Mouse (Mus musculus): ENCODE data around the gene Fbxl2. TPM values are rescaled to one million over a fixed set of nuclear protein-coding genes. Genes with fewer than 3 reads are reported as not detected.
"Not testable (repeated sequence)": the region's sequence is repeated elsewhere in the genome, so short reads cannot be mapped to it uniquely, and the experiment has no call there.

Gene Fbxl2
- 10 to 100 TPM; 39.1 to 40.0 TPM for total RNA-seq (2021)

DNA sequence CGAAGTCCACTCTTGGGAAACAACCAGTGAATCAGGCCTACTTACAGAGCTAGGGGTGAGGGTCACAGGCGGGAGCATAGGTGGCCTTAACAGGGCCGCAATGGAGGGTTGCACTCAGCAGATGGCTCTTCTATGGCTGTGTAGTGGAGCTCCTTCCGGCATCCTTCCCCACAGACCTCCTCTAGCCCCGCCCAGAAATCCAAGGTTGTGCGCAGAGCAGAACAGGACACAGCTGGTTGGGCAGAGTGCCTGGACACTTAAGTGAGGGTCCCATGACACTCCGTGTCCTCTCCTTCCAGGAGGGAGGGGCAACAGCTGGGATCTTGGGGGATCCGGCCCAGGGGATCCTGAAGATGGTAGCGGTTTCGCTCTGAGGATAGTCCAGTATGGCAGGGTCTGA, at the start of gene Fbxl2:
TSS of gene Fbxl2 (minus strand) at position 164 of the 400 bp plus-strand sequence.
- intact Hi-C loops (cut with DNase I) = no loop called here
- no peak for DNase-seq

DNA sequence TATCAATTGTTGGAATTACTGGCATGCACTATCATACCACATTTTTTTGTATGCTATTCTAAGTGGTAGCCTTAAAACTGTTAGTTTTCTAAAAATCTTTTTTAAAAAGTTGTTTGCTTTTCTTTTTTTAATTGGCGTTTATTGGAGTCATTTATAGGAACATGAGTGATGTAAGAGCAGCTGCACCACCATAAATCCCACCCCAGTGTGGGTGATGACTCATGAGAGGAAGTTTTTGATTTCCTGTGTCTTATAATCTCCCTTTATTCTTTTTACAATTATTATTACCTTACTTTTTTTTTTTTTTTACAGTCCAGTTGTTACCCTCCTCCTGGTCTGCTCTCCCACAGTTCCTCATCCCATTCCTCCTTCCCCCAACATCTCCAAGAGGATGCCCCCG, 48.9 kb upstream of the Fbxl2 start:
- intact Hi-C loops (cut with DNase I) = no loop called here

DNA sequence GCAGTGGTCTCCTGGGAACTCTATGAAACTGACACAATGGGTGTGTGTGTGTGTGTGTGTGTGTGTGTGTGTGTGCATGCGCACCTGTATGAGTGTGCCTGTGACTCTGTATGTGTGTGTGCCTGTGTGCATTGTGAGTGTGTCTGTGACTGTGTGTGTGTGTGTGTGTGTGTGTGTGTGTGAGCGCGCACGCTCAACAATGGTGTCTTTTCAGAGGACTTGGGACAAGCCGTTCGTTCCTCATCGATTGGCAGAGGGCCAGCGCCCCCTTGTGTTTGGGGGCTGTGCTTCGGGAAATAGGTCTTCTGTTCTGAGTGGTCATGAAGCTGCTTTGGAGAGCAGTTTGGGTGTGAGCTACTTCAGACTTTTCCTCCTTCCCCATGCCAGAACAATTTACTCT, 46.2 kb upstream of the Fbxl2 start:
- DNase-seq = peak; percentile 53
- intact Hi-C loops (cut with DNase I) = not testable (repeated sequence)

More for the DNA sequence above, 48.9 kb upstream of the Fbxl2 start:
- DNase-seq = no peak

GRCm38 (mm10) chr9:114088885-114089284, 42.9 kb upstream of the Fbxl2 start:
- DNase-seq = not testable (repeated sequence)

DNA sequence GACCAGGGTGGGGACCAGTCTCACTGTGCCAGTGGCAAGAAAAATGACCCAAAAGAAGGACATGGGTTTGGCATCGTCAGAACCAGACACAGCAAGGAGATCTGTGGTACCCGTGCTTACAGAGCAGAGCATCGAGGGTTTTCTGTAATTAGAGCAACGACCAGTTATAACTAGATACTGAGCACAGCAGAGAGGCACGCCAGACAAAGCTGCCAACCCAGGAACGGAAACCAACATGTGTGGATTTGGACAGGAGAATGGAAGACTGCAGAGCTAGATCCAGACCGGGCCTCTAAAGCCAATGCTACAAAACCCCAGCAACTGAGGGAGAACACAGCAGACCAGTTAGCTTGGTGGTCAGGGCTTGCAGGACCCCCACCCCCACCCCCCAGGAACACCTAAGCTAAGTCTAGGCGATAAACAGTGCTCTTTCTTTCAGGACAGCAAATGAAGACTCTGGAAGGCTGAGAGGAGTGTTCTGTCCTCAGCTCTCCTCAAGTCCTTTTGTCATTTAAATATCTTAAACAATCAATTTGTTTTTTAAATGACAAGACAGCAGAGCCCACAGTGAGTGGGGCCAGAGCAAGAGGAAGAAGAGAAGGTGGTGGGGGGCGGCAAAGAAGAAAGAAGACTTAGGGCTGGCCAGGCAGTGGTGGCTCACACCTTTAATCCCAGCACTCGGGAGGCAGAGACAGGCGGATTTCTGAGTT, 41.3 kb upstream of the Fbxl2 start:
- no peak for DNase-seq
- intact Hi-C loops (cut with DNase I) = no loop called here

More at GRCm38 (mm10) chr9:114088885-114089284, 42.9 kb upstream of the Fbxl2 start:
- intact Hi-C loops (cut with DNase I) = not testable (repeated sequence)

- intact Hi-C loops (cut with DNase I) = no loop called here
- DNase-seq = no peak
Measured at GRCm38 (mm10) chr9:114086422-114086821, 40.4 kb upstream of the Fbxl2 start.

- no peak for DNase-seq
- intact Hi-C loops (cut with DNase I) = no loop called here
Measured at GRCm38 (mm10) chr9:114073681-114074080, 27.7 kb upstream of the Fbxl2 start.

GRCm38 (mm10) chr9:114069372-114069771, 23.4 kb upstream of the Fbxl2 start:
- intact Hi-C loops (cut with DNase I) = no loop called here
- DNase-seq = no peak

DNA sequence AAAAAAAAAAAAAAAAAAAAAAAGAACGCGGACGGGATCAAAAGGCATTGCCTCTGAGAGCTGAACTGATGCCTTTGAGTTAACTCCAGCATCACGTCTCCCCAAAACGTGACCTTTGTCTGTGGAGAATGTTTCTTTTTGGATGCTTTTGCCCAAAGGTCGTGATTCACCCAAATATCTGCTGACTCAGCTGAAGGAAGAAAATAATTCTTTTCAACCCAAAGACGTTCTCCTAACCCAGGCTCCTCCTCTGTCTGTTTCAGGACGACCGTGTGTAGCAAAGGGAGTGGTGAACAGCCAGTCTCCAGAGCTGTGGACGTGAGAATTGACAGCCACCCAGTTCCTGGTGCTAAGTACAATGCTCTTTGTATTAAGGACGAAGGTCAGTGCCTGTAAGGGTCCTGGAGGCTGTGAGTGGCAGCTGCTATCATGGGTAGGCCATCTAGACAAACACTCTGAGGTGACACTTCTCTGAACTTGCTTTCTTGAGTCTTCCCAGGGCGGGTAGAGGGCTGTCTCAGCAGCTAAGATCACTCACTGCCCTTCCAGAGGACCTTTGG, 22.6 kb upstream of the Fbxl2 start:
- intact Hi-C loops (cut with DNase I) = no loop called here
- DNase-seq = no peak

DNA sequence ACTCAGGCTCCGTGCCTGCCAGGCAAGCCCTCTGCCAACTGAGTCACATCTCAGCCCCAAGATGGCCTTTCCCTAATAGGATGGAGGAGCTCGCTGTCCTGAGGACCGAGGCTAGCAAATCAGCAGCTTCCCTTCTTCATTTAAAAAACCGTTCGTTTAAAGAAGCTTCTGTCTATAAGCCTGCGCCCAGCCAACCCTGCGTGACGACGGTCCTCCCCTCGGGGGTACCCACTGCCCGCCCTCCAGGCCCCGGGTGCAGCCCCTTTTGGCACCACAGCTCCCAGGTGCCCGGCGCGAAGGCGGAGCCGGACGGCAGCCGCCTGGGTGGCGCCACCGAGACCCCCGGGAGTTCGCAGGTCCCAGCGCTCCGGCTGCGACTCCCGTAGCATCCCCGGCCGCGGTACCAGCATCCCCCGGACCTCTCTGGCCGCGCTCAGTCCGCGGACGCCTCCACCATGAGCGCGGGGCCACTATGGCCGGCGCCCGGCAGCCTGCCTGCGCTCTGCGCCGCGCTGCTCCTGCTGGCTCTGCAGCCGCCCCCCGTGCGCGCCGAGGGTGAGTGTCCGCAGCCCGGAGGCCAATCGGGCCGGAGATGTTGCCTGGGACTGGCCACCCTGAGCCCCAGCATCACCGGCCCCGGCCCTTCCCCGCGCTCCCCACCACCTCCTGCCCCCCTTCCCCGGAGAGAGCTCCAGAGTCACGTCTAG, 11.3 kb upstream of the Fbxl2 start, which contains the start of gene Susd5:
TSS of gene Susd5 (plus strand) at position 51 of the 707 bp plus-strand sequence.
- intact Hi-C loops (cut with DNase I) = no loop called here
- DNase-seq = no peak

- intact Hi-C loops (cut with DNase I) = no loop called here
- DNase-seq = no peak
Measured at GRCm38 (mm10) chr9:114052866-114053265, 6.9 kb upstream of the Fbxl2 start.

DNA sequence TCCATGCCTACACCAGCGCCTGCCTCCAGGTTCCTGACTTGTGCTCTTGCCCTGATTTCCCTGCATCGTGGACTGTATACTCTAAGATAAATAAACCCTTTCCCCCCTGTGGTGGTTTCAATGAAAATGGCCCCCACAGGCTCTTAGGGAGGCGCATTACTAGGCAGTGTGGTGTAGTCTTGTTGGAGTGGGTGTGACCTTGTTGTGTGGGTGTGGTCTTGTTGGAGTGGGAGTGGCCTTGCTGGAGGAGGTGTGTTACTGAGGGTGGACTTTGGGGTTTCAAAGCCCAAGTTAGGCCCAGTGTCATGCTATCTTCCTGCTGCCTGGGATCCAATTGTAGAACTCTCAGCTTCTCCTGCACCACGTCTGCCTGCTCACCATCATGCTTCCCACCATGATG, 6.0 kb upstream of the Fbxl2 start:
- intact Hi-C loops (cut with DNase I) = no loop called here
- no peak for DNase-seq

DNA sequence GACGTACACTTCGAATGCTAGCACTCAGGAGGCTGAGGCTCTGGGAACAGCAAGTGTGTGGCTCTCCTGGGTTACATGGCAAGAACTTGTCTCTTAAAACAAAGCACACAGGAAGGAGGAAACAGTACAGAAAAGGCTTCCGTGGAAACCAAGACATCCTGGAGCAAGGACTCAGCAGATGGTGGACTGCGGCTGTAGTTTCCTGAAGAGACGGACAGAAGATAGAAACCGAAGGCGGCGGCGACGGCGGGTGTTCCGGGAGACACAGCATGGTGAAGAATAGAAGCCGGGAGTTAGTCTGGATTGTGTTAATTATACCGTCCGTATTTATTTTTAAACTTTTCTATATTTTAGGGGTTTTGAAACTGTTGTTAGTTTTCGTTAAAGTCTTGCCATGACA, 4.8 kb upstream of the Fbxl2 start:
- intact Hi-C loops (cut with DNase I) = no loop called here

GRCm38 (mm10) chr9:114050106-114050505, 4.1 kb upstream of the Fbxl2 start:
- intact Hi-C loops (cut with DNase I) = no loop called here

More for the DNA sequence above, 4.8 kb upstream of the Fbxl2 start:
- DNase-seq = no peak

DNA sequence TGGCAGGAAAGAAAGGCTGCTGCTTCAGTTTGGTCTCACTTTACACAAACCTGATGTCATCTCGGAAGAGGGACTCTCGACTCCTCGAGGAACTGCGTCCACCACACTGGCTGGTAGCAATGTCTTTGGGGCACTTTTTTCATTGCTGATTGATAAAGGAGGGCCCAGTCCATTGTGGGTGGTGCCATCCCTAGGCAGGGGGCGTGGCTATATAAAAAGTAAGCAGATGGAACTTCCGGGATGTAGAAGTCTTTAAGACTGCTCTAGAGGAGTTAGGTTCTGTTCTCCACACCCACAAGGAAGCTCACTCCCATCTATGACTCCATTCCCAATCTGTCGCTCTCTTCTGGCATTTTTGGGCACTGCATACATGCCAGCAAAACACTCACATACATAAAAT, 685 bp upstream of the Fbxl2 start:
- DNase-seq = no peak
- intact Hi-C loops (cut with DNase I) = no loop called here

More at GRCm38 (mm10) chr9:114050106-114050505, 4.1 kb upstream of the Fbxl2 start:
- no peak for DNase-seq

DNA sequence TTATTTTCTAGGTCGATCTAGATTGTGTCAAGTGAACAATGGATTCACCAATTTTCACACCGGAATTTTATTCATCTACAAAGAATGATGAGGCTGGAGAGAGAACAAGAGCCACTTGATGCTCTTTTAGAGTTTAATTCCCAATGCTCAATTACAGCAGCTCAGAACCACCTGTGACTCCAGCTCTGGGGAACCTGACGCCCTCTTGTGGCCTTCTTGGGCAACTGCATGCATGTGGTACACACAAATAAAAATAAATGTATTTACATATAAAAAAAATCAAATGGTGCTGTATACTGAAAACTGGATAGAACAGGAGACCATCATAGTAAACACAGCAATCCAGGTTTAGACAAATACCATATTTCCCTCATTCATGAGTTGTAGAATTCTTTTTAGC, 1.5 kb downstream of the Fbxl2 start:
- intact Hi-C loops (cut with DNase I) = no loop called here
- DNase-seq = no peak

DNA sequence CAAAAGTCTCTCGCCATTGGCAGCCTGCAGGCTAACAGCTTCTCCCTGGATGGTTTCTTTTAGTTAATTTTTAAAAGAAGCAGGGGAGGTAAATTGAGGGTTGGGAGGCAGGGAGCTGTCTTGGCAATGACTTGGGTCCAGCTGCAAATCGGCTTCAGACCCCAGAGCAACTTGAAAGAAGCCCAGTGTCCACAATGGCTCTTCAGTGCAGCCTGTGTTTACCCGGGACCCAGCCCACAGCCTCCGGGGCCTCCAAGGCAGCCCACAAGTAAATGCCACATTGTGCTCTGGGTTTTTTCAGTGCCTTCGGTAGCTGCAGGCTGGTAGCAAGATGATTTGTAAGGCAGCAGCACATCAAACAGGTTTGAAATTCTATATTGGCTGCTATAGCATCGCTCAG, 3.5 kb downstream of the Fbxl2 start:
- DNase-seq = no peak
- intact Hi-C loops (cut with DNase I) = no loop called here

DNA sequence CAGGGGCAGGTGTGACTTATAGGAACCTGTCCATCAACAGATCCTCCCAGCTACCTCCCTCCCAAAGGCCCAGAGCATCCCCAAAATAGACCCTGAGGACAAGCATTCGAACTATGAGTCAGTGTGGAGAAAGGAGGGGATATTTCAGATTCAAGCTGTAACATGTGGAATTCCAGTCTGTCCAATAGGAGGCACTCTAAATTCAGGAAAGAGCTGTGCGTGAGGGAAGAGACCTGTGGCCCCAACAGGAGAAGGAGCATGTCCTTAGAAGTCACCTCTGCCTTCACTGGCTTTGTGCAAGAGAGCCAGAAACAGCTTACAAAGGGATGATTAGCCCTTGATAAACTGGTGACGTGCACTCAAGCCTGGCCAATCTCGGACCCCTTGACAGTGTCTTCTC, 5.0 kb downstream of the Fbxl2 start:
- intact Hi-C loops (cut with DNase I) = no loop called here
- no peak for DNase-seq

DNA sequence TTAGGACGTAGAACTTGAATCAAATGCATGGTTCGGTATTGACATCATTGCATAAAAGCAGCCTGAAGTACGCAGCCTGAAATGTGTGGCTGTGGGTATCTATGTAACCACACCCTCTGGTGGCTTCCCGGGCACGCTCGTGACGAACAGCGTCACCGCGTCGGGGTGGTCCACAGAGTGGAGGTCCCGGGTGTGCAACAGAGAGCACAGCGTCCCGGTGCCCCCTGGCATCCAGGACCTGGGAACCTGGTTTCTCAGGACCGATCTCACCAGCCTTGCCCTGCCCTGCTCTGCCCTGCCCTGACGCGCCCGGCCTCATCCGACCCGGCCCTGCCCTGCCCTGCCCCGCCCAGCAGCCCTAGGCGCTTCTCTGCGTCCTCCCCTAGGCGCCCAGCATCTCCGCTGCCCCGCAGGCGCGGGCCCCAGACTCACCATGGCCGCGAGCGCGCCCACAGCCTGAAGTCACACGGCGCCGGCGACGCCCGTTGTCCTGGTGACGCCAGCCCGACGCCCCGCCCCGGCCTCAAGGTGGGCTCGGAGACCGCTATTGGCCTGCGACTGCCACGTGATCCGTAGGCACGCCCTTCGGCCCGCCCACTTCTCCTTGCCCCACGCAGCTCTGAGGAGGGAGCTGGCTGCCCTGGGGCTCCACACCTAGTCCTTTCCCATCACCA, 19.6 kb downstream of the Fbxl2 start:
- DNase-seq = peak; percentile 88
- intact Hi-C loops (cut with DNase I) = no loop called here

DNA sequence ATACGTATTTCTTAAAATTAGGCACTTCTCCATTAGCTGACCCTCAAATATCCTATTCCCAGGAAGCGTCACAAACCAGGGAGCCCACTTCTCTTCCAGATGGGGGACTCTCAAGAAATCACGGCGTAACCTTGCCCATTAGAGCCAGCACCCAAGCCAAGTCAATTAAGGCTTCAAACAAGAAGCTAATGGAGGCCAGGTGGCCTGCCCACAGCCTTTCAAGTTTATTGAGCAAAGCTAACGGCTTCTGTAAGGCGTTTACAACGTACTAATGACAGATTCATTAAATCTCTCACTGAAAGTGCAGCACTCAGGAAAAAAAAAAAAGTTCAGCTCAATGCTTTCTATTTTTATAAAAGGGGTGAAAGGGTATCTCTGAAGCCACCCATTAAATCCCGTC, 20.1 kb downstream of the Fbxl2 start:
- DNase-seq = no peak
- intact Hi-C loops (cut with DNase I) = no loop called here

- DNase-seq = no peak
- intact Hi-C loops (cut with DNase I) = no loop called here
Measured at GRCm38 (mm10) chr9:114025182-114025581, 20.8 kb downstream of the Fbxl2 start.

Measured in left cerebral cortex, postnatal 4 days (tissue).